ENCODE assay signal across 23 mouse cellular contexts in the genomic region with DNA sequence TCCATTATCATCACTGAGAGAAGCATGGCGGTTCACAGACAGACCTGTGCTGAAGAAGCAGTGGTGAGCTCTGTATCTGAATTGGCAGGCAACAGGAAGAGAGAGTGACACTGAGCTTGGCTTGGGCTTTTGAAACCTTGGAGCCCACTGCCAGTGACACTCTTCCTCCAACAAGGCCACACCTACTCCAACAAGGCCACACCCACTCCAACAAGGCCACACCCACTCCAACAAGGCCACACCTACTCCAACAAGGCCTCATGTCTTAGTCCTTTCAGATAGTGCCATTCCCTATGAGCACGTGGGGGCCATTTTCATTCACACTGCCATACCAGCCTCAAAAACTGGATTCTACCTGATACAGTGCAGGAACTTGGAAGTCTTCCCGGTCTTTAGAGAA. TPM values are rescaled to one million over a fixed set of nuclear protein-coding genes. Genes with fewer than 3 reads are reported as not detected.
DNase-seq lines count a peak whose midpoint lies in the region; ATAC-seq lines count a peak whose summit lies in the region.
"Had no signal": no experiment of that assay in that cellular context is flagged by ENCODE, and none has a peak within 500 bp of the region (broad histone marks: within the 10 kb centered on the region; RNA-seq: fewer than 3 reads in every experiment).

No protein-coding gene starts in this region.

- no peaks in the 10 kb centered on the region for H3K36me3 ChIP-seq in kidney, embryonic 14.5 days (ENCODE audit: control insufficient read depth, insufficient read depth, low read length)
- H3K36me3 ChIP-seq: embryonic facial prominence, embryonic 10.5 days; embryonic facial prominence, embryonic 12.5 days; forebrain, embryonic 15.5 days; G1E had no signal

- H3K9ac ChIP-seq in kidney, embryonic 14.5 days (ENCODE audit: low read depth, low read length): no peak overlapping the region
- H3K9ac ChIP-seq: embryonic facial prominence, embryonic 12.5 days; forebrain, embryonic 13.5 days; forebrain, embryonic 15.5 days; forebrain, postnatal 0 days had no signal

- 98% methylated on average over 3 of the region's 3 CpGs for WGBS in kidney, embryonic 14.5 days

- no peaks in the 10 kb centered on the region for H3K27me3 ChIP-seq in kidney, embryonic 14.5 days (ENCODE audit: control insufficient read depth, insufficient read depth, low read length)
- H3K27me3 ChIP-seq: embryonic facial prominence, embryonic 12.5 days; forebrain, embryonic 13.5 days; forebrain, embryonic 15.5 days had no signal

- H3K4me3 ChIP-seq in kidney, embryonic 14.5 days (ENCODE audit: low read length): no peak overlapping the region
- H3K4me3 ChIP-seq: embryonic facial prominence, embryonic 10.5 days; embryonic facial prominence, embryonic 12.5 days; forebrain, embryonic 13.5 days; forebrain, embryonic 15.5 days had no signal

- no peak for ATAC-seq in kidney, embryonic 14.5 days (ENCODE audit: low FRiP score, low TSS enrichment)
- ATAC-seq: activated CD4-positive, CD25-positive, alpha-beta regulatory T cell, adult 4 months; CD4-positive, CD25-positive, alpha-beta regulatory T cell, adult 4 months; forebrain, embryonic 13.5 days; forebrain, embryonic 15.5 days; forebrain, postnatal 0 days; Patski had no signal

- H3K4me2 ChIP-seq in kidney, embryonic 14.5 days (replicated peaks; ENCODE audit: low read depth, low read length): no peak overlapping the region
- H3K4me2 ChIP-seq: embryonic facial prominence, embryonic 12.5 days; forebrain, embryonic 13.5 days; forebrain, embryonic 15.5 days had no signal

- H3K9me3 ChIP-seq in kidney, embryonic 14.5 days (ENCODE audit: control insufficient read depth, low read length): no peaks in the 10 kb centered on the region
- H3K9me3 ChIP-seq: embryonic facial prominence, embryonic 10.5 days; embryonic facial prominence, embryonic 12.5 days; forebrain, embryonic 13.5 days; forebrain, embryonic 15.5 days; G1E had no signal

- no peak overlapping the region for H3K27ac ChIP-seq in kidney, embryonic 14.5 days (ENCODE audit: low read depth, low read length)
- H3K27ac ChIP-seq: embryonic facial prominence, embryonic 10.5 days; embryonic facial prominence, embryonic 12.5 days; forebrain, embryonic 13.5 days; forebrain, embryonic 15.5 days had no signal

- no peaks in the 10 kb centered on the region for H3K4me1 ChIP-seq in kidney, embryonic 14.5 days (ENCODE audit: control insufficient read depth, insufficient read depth, low read length)
- H3K4me1 ChIP-seq: embryonic facial prominence, embryonic 12.5 days had no signal

- peak; percentile 15 for DNase-seq in kidney, adult 11 months
- DNase-seq in kidney, adult 9 months: peak; percentile 17
- no peak for DNase-seq in kidney, postnatal 14 days
- no peak for DNase-seq in thymus, postnatal 4 days
- DNase-seq: adrenal gland, adult 8-10 months; adrenal gland, postnatal 14 days; adrenal gland, postnatal 36 days; B cell, adult 2 months; cerebellum, adult 11-12 months; cerebellum, adult 2 months; cerebellum, adult 9-10 months; cerebellum, postnatal 10 days; cerebellum, postnatal 25 days; forebrain, postnatal 0 days had no signal

RNA-seq across cellular contexts. Expression of a gene that starts 17.8 kb away (rescaled TPM):
- 0.19 and 0.26 TPM in 2 replicates for polyA plus RNA-seq in kidney, embryonic 14.5 days (2014; fragmentation: Nextera tagmentation; extraction: Ambion mirVana)
- polyA plus RNA-seq: activated CD4-positive, CD25-positive, alpha-beta regulatory T cell, adult 4 months; CD4-positive, CD25-positive, alpha-beta regulatory T cell, adult 4 months; G1E; Patski had no signal

RNA-seq across cellular contexts. Expression of a gene that starts 43.5 kb away (rescaled TPM):
- 30.2 and 48.2 TPM in 2 replicates for polyA plus RNA-seq in kidney, embryonic 14.5 days (2014; fragmentation: Nextera tagmentation; extraction: Ambion mirVana)

Comparison
In these comparisons a context has a peak if more than half of its experiments do, and no peak if none do; other contexts are left out.
1. DNase-seq: peak in kidney, adult 11 months (single experiment) and kidney, adult 9 months (single experiment); none in kidney, postnatal 14 days (single experiment) and thymus, postnatal 4 days (single experiment).